In genomic region chrX:157488831-157489230, GRCm38 (mm10) we compare ENCODE assay signal across 19 mouse cellular contexts.
"Had no signal": no experiment of that assay in that cellular context is flagged by ENCODE, and none has a peak within 500 bp of the region (broad histone marks: within the 10 kb centered on the region; RNA-seq: fewer than 3 reads in every experiment).

No protein-coding gene starts in this region.

- H3K36me3 ChIP-seq: kidney, embryonic 15.5 days; limb, embryonic 12.5 days; limb, embryonic 15.5 days; lung, embryonic 15.5 days; neural tube, embryonic 12.5 days; neural tube, embryonic 15.5 days had no signal

- H3K4me2 ChIP-seq: limb, embryonic 15.5 days; liver, embryonic 11.5 days; lung, embryonic 15.5 days had no signal

- DNase-seq: kidney, postnatal 10 days; kidney, postnatal 36 days; left cerebral cortex, postnatal 4 days; liver, postnatal 0 days; lung, postnatal 14 days; lung, postnatal 4 days; midbrain, embryonic 14.5 days; right cerebral cortex, adult 18-20 months; right cerebral cortex, postnatal 14 days; right cerebral cortex, postnatal 4 days; thymus, postnatal 25 days had no signal

- H3K4me3 ChIP-seq: kidney, embryonic 15.5 days; limb, embryonic 12.5 days; limb, embryonic 15.5 days; lung, embryonic 15.5 days; neural tube, embryonic 12.5 days; neural tube, embryonic 15.5 days had no signal

- H3K27ac ChIP-seq: kidney, embryonic 15.5 days; limb, embryonic 12.5 days; limb, embryonic 15.5 days; liver, embryonic 14.5 days; lung, embryonic 15.5 days; neural tube, embryonic 12.5 days; neural tube, embryonic 15.5 days had no signal

- H3K27me3 ChIP-seq: kidney, embryonic 15.5 days; limb, embryonic 15.5 days; lung, embryonic 15.5 days; neural tube, embryonic 12.5 days; neural tube, embryonic 15.5 days had no signal

- H3K9me3 ChIP-seq: kidney, embryonic 15.5 days; limb, embryonic 12.5 days; limb, embryonic 15.5 days; lung, embryonic 15.5 days; neural tube, embryonic 12.5 days; neural tube, embryonic 15.5 days had no signal

- H3K9ac ChIP-seq: kidney, embryonic 15.5 days; limb, embryonic 12.5 days; limb, embryonic 15.5 days; liver, embryonic 14.5 days; liver, postnatal 0 days; lung, embryonic 15.5 days; neural tube, embryonic 12.5 days; neural tube, embryonic 15.5 days had no signal

- ATAC-seq: liver, postnatal 0 days had no signal

- H3K4me1 ChIP-seq: limb, embryonic 15.5 days; lung, embryonic 15.5 days; neural tube, embryonic 12.5 days had no signal
